ENCODE assay signal across 28 mouse cellular contexts in genomic region chr10:82755213-82755890, GRCm38 (mm10). TPM values are rescaled to one million over a fixed set of nuclear protein-coding genes. Genes with fewer than 3 reads are reported as not detected.
A peak's percentile ranks its signal among the peaks of the same experiment; 100 is the strongest.
DNase-seq lines count a peak whose midpoint lies in the region; ATAC-seq and TF ChIP-seq lines count a peak whose summit lies in the region.
"Had no signal": no experiment of that assay in that cellular context is flagged by ENCODE, and none has a peak within 500 bp of the region (broad histone marks: within the 10 kb centered on the region; RNA-seq: fewer than 3 reads in every experiment).

No protein-coding gene starts in this region.

- H3K27ac ChIP-seq in forebrain, embryonic 15.5 days (replicated peaks) = peak overlapping the region; percentile 54; the same call in 1 of the 2 replicates
- H3K27ac ChIP-seq in forebrain, embryonic 12.5 days = no peak overlapping the region
- H3K27ac ChIP-seq in liver, embryonic 16.5 days (ENCODE audit: low read length) = 0 out of 2 replicates have a peak overlapping the region, but pooled peaks have one; percentile 28
- H3K27ac ChIP-seq: embryonic facial prominence, embryonic 13.5 days; kidney, postnatal 0 days; limb, embryonic 13.5 days; macrophage; midbrain, embryonic 13.5 days; neural tube, embryonic 13.5 days; stomach, postnatal 0 days had no signal

- no peak overlapping the region for H3K4me3 ChIP-seq in forebrain, embryonic 15.5 days
- no peak overlapping the region for H3K4me3 ChIP-seq in forebrain, embryonic 12.5 days (replicated peaks)
- H3K4me3 ChIP-seq in liver, embryonic 16.5 days (ENCODE audit: low read depth, low read length) = no peak overlapping the region
- H3K4me3 ChIP-seq: embryonic facial prominence, embryonic 13.5 days; limb, embryonic 13.5 days; midbrain, embryonic 13.5 days; neural tube, embryonic 13.5 days had no signal

- ATAC-seq in forebrain, embryonic 15.5 days (replicated peaks) = no peak
- no peak for ATAC-seq in forebrain, embryonic 12.5 days (ENCODE audit: low FRiP score)
- no peak for ATAC-seq in liver, embryonic 16.5 days (ENCODE audit: low read depth)
- ATAC-seq: activated CD4-positive, CD25-positive, alpha-beta regulatory T cell, adult 4 months; hindbrain, embryonic 16.5 days; midbrain, embryonic 13.5 days had no signal

- no peaks in the 10 kb centered on the region for H3K27me3 ChIP-seq in forebrain, embryonic 15.5 days
- no peaks in the 10 kb centered on the region for H3K27me3 ChIP-seq in forebrain, embryonic 12.5 days
- no peaks in the 10 kb centered on the region for H3K27me3 ChIP-seq in liver, embryonic 16.5 days (ENCODE audit: control insufficient read depth, insufficient read depth, low read depth, low read length)
- H3K27me3 ChIP-seq: CH12.LX; embryonic facial prominence, embryonic 13.5 days; limb, embryonic 13.5 days; midbrain, embryonic 13.5 days; neural tube, embryonic 13.5 days had no signal

- 75% methylated on average over 11 of the region's 11 CpGs for WGBS in forebrain, embryonic 15.5 days
- WGBS in forebrain, embryonic 12.5 days = 94% methylated on average over 11 of the region's 11 CpGs
- 89% methylated on average over 11 of the region's 11 CpGs for WGBS in liver, embryonic 16.5 days (ENCODE audit: insufficient replicate concordance)

- peaks cover 87% of the 10 kb centered on the region for H3K36me3 ChIP-seq in forebrain, embryonic 15.5 days
- H3K36me3 ChIP-seq in forebrain, embryonic 12.5 days (replicated peaks) = peaks cover 98% of the 10 kb centered on the region
- peaks cover 76% of the 10 kb centered on the region for H3K36me3 ChIP-seq in liver, embryonic 16.5 days (ENCODE audit: control insufficient read depth, insufficient read depth)

- no peaks in the 10 kb centered on the region for H3K9me3 ChIP-seq in forebrain, embryonic 15.5 days
- no peaks in the 10 kb centered on the region for H3K9me3 ChIP-seq in forebrain, embryonic 12.5 days
- H3K9me3 ChIP-seq in liver, embryonic 16.5 days (replicated peaks; ENCODE audit: control insufficient read depth, low read length) = no peaks in the 10 kb centered on the region
- H3K9me3 ChIP-seq: embryonic facial prominence, embryonic 13.5 days; midbrain, embryonic 13.5 days; neural tube, embryonic 13.5 days had no signal

- peak; percentile 28 for DNase-seq in cerebellum, adult 9-10 months
- no peak for DNase-seq in cerebellum, adult 11-12 months
- DNase-seq in brain, embryonic 14.5 days (ENCODE audit: low read depth) = peak; percentile 60
- DNase-seq in urinary bladder, postnatal 10 days (ENCODE audit: low spot score) = no peak
- no peak for DNase-seq in layer of hippocampus, postnatal 36 days
- DNase-seq: adrenal gland, adult 8-10 months; gastrocnemius, postnatal 14 days; kidney, adult 8-10 months; kidney, postnatal 4 days; layer of hippocampus, adult 9-11 months; lung, adult 2 months; lung, postnatal 10 days; right cerebral cortex, postnatal 4 days; thymus, adult 18-20 months; thymus, postnatal 25 days had no signal

- H3K4me1 ChIP-seq in forebrain, embryonic 15.5 days = peaks cover 40% of the 10 kb centered on the region
- H3K4me1 ChIP-seq in forebrain, embryonic 12.5 days = peaks cover 28% of the 10 kb centered on the region
- peaks cover 30% of the 10 kb centered on the region for H3K4me1 ChIP-seq in liver, embryonic 16.5 days (ENCODE audit: control insufficient read depth, low read depth, low read length)

- H3K9ac ChIP-seq in forebrain, embryonic 15.5 days (replicated peaks) = no peak overlapping the region
- H3K9ac ChIP-seq in forebrain, embryonic 12.5 days = no peak overlapping the region
- no peak overlapping the region for H3K9ac ChIP-seq in liver, embryonic 16.5 days (ENCODE audit: low read depth, low read length)
- H3K9ac ChIP-seq: embryonic facial prominence, embryonic 13.5 days; limb, embryonic 13.5 days; midbrain, embryonic 13.5 days; neural tube, embryonic 13.5 days had no signal

- no peak overlapping the region for H3K4me2 ChIP-seq in forebrain, embryonic 15.5 days (replicated peaks)
- no peak overlapping the region for H3K4me2 ChIP-seq in forebrain, embryonic 12.5 days
- H3K4me2 ChIP-seq in liver, embryonic 16.5 days (ENCODE audit: low read depth, low read length) = no peak overlapping the region
- H3K4me2 ChIP-seq: embryonic facial prominence, embryonic 13.5 days; limb, embryonic 13.5 days; midbrain, embryonic 13.5 days; neural tube, embryonic 13.5 days had no signal

- TF ChIP-seq CTCF in brain, embryonic 14.5 days (IDR thresholded peaks at IDR 0.05; ENCODE audit: borderline replicate concordance, extremely low read depth, insufficient read depth, insufficient read length) = no peak

- TF ChIP-seq POLR2A in brain, embryonic 14.5 days (IDR thresholded peaks at IDR 0.05; ENCODE audit: borderline replicate concordance, extremely low read depth, insufficient read depth, insufficient read length, poor library complexity, severe bottlenecking) = no peak

RNA-seq across cellular contexts. Expression of gene Nfyb, which starts 8.6 kb away (rescaled TPM):
- 62.5 and 67.4 TPM in 2 replicates for polyA plus RNA-seq in forebrain, embryonic 15.5 days (2015; fragmentation: Nextera tagmentation; extraction: Ambion mirVana)
- polyA plus RNA-seq in forebrain, embryonic 12.5 days (2016; fragmentation: Nextera tagmentation; extraction: Ambion mirVana) = 68.7 and 72.8 TPM in 2 replicates
- polyA plus RNA-seq in brain, embryonic 14.5 days (2012; rRNA removed) = 55.7 and 64.5 TPM in 2 replicates
- 29.4 and 34.5 TPM in 2 replicates for polyA plus RNA-seq in liver, embryonic 16.5 days (2015; fragmentation: Nextera tagmentation; extraction: Ambion mirVana)
- total RNA-seq in layer of hippocampus, postnatal 36 days (2021) = 10 to 100 TPM; 64.4 to 66.8 TPM

RNA-seq across cellular contexts. Expression of gene Hcfc2, which starts 59.4 kb away (rescaled TPM):
- 51.4 and 54.7 TPM in 2 replicates for polyA plus RNA-seq in forebrain, embryonic 15.5 days (2015; fragmentation: Nextera tagmentation; extraction: Ambion mirVana)
- 46.9 and 50.0 TPM in 2 replicates for polyA plus RNA-seq in forebrain, embryonic 12.5 days (2016; fragmentation: Nextera tagmentation; extraction: Ambion mirVana)
- polyA plus RNA-seq in brain, embryonic 14.5 days (2012; rRNA removed) = 28.5 and 31.8 TPM in 2 replicates
- polyA plus RNA-seq in liver, embryonic 16.5 days (2015; fragmentation: Nextera tagmentation; extraction: Ambion mirVana) = 13.6 and 13.9 TPM in 2 replicates
- 10 to 100 TPM; 53.6 to 58.1 TPM for total RNA-seq in layer of hippocampus, postnatal 36 days (2021)

Comparison
In these comparisons a context has a peak if more than half of its experiments do, and no peak if none do; other contexts are left out.
1. DNase-seq: peak in cerebellum, adult 9-10 months (single experiment) and brain, embryonic 14.5 days (single experiment); none in cerebellum, adult 11-12 months (single experiment), urinary bladder, postnatal 10 days (single experiment) and layer of hippocampus, postnatal 36 days (0 of 2).